Mouse (Mus musculus): ENCODE measurements around the gene Ptpre. TPM values are rescaled to one million over a fixed set of nuclear protein-coding genes. Genes with fewer than 3 reads are reported as not detected.

Ptpre gene
- polyA plus RNA-seq, 1 experiment from 2014 or later = 7.6 TPM

DNA sequence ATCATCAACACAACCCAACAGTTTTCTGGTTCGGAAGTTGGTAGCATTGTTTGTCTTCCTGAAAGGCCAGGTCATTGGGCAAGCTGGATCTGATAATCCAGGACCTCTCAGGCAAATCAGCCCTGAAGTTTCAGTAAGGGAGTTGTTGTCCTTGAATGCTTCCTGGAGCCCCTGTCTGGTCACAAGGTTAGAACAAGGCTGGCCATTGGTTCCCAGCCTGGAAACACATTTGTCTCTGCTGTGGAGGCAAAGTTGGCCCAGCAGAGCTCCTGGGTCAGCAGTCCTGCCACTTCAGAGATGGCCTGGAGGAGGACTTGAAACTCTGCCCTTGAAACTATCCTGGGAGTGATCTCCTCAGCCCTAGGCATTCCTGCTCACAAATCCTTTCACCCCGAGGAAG, 2.1 kb downstream of the Ptpre start:
- Histone ChIP-seq H3K4me2 (peak overlapping the region; percentile 91), H3K4me3 (0 out of 2 replicates have a peak overlapping the region, but pooled peaks have one; percentile 77), H3K36me3 (replicated peaks) (no peaks in the 10 kb centered on the region), H3K4me1 (peaks cover 6% of the 10 kb centered on the region), H3K9ac (no peak overlapping the region), H3K27ac (no peak overlapping the region), H3K27me3 (replicated peaks) (peaks cover 14% of the 10 kb centered on the region), H3K9me3 (no peaks in the 10 kb centered on the region)
- ATAC-seq (replicated peaks) = no peak
- WGBS = 80% methylated on average over 2 of the region's 2 CpGs

DNA sequence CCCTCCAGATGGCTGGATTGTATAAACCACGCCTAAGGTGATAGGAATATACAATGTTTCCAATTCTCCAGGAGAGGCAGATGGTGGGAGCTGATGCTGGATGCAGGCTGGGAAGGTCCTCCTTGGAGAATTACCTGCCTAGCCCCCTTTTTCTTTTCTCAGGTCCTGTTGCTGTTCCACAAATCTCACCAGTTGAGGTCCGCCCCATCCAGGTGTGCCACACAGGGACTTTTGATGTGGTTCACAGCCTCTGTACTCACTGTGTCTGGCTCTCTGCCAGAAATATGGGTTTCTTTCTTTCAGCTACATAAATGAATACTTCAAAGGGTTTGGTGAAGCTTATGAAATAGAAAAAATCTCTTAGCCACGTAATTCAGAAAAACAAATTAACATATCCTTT, 5.0 kb downstream of the Ptpre start:
- H3K4me2 ChIP-seq = no peak overlapping the region
- no peak overlapping the region for H3K9ac ChIP-seq
- peaks cover 6% of the 10 kb centered on the region for H3K4me1 ChIP-seq
- ATAC-seq (replicated peaks) = no peak
- no peak overlapping the region for H3K27ac ChIP-seq
- H3K27me3 ChIP-seq (replicated peaks) = peaks cover 14% of the 10 kb centered on the region
- no peak overlapping the region for H3K4me3 ChIP-seq
- 73% methylated on average over 3 of the region's 3 CpGs for WGBS
- H3K9me3 ChIP-seq = no peaks in the 10 kb centered on the region
- H3K36me3 ChIP-seq (replicated peaks) = no peaks in the 10 kb centered on the region

DNA sequence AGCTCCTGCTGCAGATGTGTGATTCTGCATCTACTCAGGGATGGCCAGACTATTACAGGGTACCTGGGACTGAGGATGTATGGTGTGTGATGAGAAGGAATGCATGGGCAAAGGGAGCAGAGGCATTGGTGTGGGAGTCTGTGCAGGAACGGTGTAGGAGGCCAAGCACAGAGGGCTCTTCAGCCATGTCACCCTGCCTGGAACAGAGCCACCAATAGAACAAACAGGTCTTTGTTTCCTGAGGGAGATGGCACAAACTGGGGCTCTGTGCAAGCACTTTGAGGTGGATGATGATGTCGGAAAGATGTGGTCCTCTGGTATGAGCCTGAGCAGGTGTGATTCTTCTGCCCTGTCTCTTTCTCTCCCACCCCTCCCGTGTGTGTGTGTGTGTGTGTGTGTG, 5.8 kb downstream of the Ptpre start:
- 63% methylated on average over 2 of the region's 3 CpGs for WGBS
- ATAC-seq (replicated peaks) = no peak
- no peak overlapping the region for H3K4me2 ChIP-seq
- no peaks in the 10 kb centered on the region for H3K9me3 ChIP-seq
- peaks cover 6% of the 10 kb centered on the region for H3K4me1 ChIP-seq
- H3K27me3 ChIP-seq (replicated peaks) = peaks cover 14% of the 10 kb centered on the region
- H3K4me3 ChIP-seq = no peak overlapping the region
- H3K9ac ChIP-seq = no peak overlapping the region
- no peaks in the 10 kb centered on the region for H3K36me3 ChIP-seq (replicated peaks)
- H3K27ac ChIP-seq = no peak overlapping the region

DNA sequence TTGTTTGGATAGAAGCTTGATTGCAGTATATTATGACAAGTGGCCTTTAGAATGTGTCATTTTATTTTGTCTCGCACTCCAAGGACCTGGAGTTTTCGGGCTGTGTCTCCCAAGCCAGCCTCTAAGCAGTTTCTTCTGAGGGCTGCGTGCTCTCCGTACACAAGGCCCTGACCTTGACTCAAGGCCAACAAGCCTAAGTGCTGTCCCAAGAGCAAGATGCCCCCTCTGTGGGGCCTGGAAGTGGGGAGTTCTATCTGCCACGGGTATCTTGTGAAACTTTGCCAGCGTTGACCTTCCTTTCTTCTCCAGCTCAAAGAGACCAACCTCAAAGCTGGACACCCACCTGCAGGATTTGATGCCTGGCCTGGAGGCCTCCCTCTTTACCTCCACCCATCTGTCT, 7.0 kb downstream of the Ptpre start:
- no peak for ATAC-seq (replicated peaks)
- 92% methylated on average over 6 of the region's 6 CpGs for WGBS
- H3K27me3 ChIP-seq (replicated peaks) = peaks cover 10% of the 10 kb centered on the region
- no peak overlapping the region for H3K4me3 ChIP-seq
- H3K27ac ChIP-seq = no peak overlapping the region
- no peak overlapping the region for H3K4me2 ChIP-seq
- H3K9me3 ChIP-seq = no peaks in the 10 kb centered on the region
- H3K4me1 ChIP-seq = peaks cover 3% of the 10 kb centered on the region; the same call in 1 of the 2 replicates
- H3K36me3 ChIP-seq (replicated peaks) = no peaks in the 10 kb centered on the region
- no peak overlapping the region for H3K9ac ChIP-seq

DNA sequence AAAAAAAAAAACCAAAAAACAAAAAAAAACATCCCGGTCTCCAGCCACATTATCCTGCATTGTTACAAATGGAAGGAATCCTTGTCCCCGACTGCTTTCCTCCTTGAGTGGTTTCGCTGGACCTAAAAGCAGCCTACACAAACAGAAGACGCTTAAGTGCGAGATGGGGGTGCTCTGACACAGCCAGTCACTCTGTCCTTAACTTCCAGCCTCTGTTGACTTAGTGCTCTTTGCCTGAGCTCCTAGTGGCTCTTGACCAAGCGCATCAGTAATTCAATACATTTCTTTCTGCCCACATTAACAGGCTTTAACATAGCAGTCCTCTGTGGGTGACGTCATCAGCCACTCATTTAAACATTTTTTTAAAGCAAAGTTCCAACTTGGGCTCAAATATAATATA, 8.7 kb downstream of the Ptpre start:
- Histone ChIP-seq H3K27me3 (replicated peaks) (0 out of 2 replicates have a peak, but pooled peaks cover under 1% of the 10 kb centered on the region), H3K9me3 (no peaks in the 10 kb centered on the region), H3K36me3 (replicated peaks) (no peaks in the 10 kb centered on the region), H3K27ac (no peak overlapping the region), H3K4me2 (no peak overlapping the region), H3K4me1 (peaks cover 3% of the 10 kb centered on the region; the same call in 1 of the 2 replicates), H3K9ac (no peak overlapping the region), H3K4me3 (no peak overlapping the region)
- no peak for ATAC-seq (replicated peaks)
- WGBS = 67% methylated on average over 7 of the region's 7 CpGs

DNA sequence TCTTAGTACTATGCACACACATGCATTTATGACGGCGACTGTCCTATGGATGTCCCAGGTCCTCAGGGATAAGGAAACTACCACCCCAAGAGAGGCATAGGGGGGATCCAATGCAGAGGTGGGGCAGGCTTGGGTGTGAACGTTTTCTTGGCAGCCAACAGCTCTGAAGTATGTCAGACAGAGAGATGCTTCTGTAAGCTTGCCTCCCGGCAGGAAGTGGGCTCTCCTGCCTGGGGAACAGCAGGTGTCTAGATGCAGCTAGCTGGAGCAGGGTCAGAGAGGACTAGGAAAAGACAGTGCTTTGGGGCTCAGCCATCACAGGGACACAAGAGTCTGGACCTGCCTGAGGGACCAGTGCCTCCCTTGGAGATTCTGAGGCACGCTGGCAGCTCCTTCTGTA, 9.2 kb downstream of the Ptpre start:
- H3K4me1 ChIP-seq = peaks cover 3% of the 10 kb centered on the region; the same call in 1 of the 2 replicates
- no peak for ATAC-seq (replicated peaks)
- H3K9ac ChIP-seq = no peak overlapping the region
- no peaks in the 10 kb centered on the region for H3K36me3 ChIP-seq (replicated peaks)
- H3K4me2 ChIP-seq = no peak overlapping the region
- no peaks in the 10 kb centered on the region for H3K9me3 ChIP-seq
- no peak overlapping the region for H3K27ac ChIP-seq
- no peaks in the 10 kb centered on the region for H3K27me3 ChIP-seq (replicated peaks)
- 66% methylated on average over 5 of the region's 5 CpGs for WGBS
- no peak overlapping the region for H3K4me3 ChIP-seq

DNA sequence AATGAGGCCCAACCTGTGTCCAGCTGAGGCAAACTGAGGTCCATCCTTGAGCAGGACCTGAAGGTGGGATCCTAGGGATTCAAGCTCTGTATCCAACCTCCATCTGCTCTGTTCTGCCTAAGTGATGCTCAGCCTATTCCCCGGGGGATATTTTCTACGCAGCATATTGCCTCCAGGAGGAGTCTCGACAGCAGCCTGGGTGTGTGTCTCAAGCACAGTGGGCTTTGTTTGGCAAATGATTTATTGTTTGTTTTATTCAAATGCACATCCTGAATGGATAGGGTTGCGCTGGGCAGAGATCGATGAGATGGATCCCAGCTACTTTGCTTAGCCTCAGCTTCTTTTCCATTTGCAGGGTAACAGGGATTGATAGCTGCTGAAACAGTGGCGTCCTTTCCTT, 11.2 kb downstream of the Ptpre start:
- Histone ChIP-seq H3K27me3 (replicated peaks) (no peaks in the 10 kb centered on the region), H3K9ac (no peak overlapping the region), H3K9me3 (no peaks in the 10 kb centered on the region), H3K4me2 (no peak overlapping the region), H3K4me1 (peaks cover 3% of the 10 kb centered on the region; the same call in 1 of the 2 replicates), H3K36me3 (replicated peaks) (no peaks in the 10 kb centered on the region), H3K4me3 (no peak overlapping the region), H3K27ac (no peak overlapping the region)
- 69% methylated on average over 6 of the region's 6 CpGs for WGBS
- ATAC-seq (replicated peaks) = no peak

DNA sequence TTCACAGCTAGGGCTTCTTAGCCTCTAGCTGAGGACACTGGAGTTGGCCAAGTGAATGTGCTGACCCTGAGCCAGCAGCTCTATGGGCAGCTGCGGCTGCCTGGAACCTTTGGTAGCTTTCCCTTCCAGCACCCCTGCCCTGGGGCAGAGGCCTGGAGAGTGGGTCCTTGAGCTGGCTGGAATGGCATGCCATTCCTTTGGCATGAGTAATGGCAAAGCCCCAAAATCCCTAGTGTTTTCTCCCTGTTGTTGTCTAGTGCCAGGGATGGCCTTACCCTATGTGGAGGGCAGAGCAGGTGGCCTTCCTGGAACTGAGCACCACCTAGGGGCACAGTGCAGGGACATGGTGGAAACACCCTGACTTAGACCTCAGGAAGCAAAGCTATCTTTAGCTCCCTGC, 14.3 kb downstream of the Ptpre start:
- ATAC-seq (replicated peaks) = no peak
- H3K9me3 ChIP-seq = no peaks in the 10 kb centered on the region
- 75% methylated on average over 1 of the region's 1 CpGs for WGBS
- peaks cover 3% of the 10 kb centered on the region; the same call in 1 of the 2 replicates for H3K4me1 ChIP-seq
- H3K4me3 ChIP-seq = no peak overlapping the region
- no peak overlapping the region for H3K27ac ChIP-seq
- H3K9ac ChIP-seq = no peak overlapping the region
- 0 out of 2 replicates have a peak, but pooled peaks cover 2% of the 10 kb centered on the region for H3K27me3 ChIP-seq (replicated peaks)
- H3K36me3 ChIP-seq (replicated peaks) = no peaks in the 10 kb centered on the region
- no peak overlapping the region for H3K4me2 ChIP-seq

DNA sequence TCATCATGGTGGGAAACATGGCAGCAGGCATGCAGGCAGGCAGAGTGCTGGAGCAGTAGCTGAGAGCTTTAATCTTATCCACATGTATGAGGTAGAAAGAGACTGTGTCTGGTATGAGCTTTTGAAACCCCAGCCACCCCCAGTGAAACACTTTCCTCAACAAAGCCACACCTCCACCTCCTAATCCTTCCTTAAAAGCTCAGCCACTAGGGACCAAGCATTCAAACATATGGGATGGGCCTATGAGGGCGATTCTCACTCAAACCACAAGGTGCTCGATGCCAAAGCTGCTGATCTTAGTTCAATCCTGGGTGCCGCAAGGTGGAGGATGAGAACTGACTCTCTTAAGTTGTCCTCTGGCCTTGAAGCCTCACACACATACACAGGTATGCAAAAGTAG, 16.3 kb downstream of the Ptpre start:
- no peak overlapping the region for H3K9ac ChIP-seq
- H3K27me3 ChIP-seq (replicated peaks) = 0 out of 2 replicates have a peak, but pooled peaks cover 2% of the 10 kb centered on the region
- no peaks in the 10 kb centered on the region for H3K9me3 ChIP-seq
- H3K27ac ChIP-seq = no peak overlapping the region
- no peak for ATAC-seq (replicated peaks)
- no peak overlapping the region for H3K4me3 ChIP-seq
- H3K4me2 ChIP-seq = no peak overlapping the region
- 80% methylated on average over 3 of the region's 3 CpGs for WGBS
- H3K4me1 ChIP-seq = no peaks in the 10 kb centered on the region
- H3K36me3 ChIP-seq (replicated peaks) = no peaks in the 10 kb centered on the region

DNA sequence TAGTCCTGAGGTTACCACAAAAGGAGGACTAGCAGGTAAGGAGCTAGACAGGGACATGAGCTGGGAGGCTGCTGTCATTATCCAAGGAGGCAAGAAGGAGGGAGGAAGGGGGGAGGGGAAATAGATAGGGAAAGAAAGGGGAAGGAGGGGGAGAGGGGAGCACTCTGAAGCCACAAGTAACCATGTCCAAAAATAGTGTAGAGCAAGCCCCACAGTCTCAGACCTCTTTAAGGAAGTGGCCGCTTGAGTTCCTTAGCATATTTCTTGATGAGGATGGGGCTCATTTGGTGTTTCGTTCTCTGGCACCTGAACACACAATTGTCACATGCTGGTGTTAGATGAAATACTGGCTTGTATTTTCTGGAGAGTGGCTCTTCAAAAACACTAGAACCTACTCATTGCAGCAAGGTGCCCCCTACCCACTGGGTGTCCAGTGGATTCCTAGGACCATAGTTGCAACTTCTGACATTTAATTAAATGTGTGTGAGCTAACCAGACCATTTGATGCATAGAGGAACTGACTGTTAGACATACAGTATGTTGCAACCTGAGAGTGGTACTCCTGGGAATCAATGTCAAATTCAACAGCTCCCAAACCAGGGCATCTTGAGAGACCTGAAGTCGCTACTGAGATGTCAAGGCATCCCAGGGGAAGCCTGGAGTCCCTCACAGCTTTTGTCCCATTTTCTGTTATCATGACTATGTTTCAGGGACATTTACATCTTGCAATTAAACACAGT, 19.6 kb downstream of the Ptpre start:
- Histone ChIP-seq H3K9ac (no peak overlapping the region), H3K27me3 (replicated peaks) (0 out of 2 replicates have a peak, but pooled peaks cover 2% of the 10 kb centered on the region), H3K9me3 (no peaks in the 10 kb centered on the region), H3K27ac (no peak overlapping the region), H3K4me2 (no peak overlapping the region), H3K4me1 (no peaks in the 10 kb centered on the region), H3K36me3 (replicated peaks) (no peaks in the 10 kb centered on the region), H3K4me3 (no peak overlapping the region)
- ATAC-seq (replicated peaks) = no peak
- 86% methylated on average over 3 of the region's 3 CpGs for WGBS

DNA sequence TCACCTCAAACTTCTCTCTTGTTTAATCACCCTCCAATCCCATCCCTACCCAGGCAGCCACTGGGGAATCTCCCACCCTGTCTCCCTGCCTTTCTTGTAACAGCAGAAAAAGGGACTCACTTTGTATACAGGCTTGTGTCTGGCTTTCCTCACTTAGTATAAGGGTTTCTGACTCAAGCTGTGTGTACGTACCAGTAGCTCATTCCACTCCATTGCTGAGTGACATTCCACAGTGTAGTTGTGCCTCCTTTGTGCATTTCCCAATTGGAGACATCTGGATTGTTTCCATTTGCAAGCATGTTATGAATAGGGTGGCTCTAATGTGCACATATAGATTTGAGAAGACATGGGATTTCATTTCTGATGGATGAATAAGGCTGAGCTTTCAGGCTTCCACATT, 23.0 kb downstream of the Ptpre start:
- H3K4me3 ChIP-seq = no peak overlapping the region
- H3K36me3 ChIP-seq (replicated peaks) = no peaks in the 10 kb centered on the region
- H3K4me1 ChIP-seq = peaks cover 2% of the 10 kb centered on the region; the same call in 1 of the 2 replicates
- no peak overlapping the region for H3K4me2 ChIP-seq
- ATAC-seq (replicated peaks) = no peak
- WGBS = 84% methylated on average over 1 of the region's 1 CpGs
- H3K27ac ChIP-seq = no peak overlapping the region
- H3K9me3 ChIP-seq = no peaks in the 10 kb centered on the region
- H3K27me3 ChIP-seq (replicated peaks) = 0 out of 2 replicates have a peak, but pooled peaks cover 2% of the 10 kb centered on the region
- no peak overlapping the region for H3K9ac ChIP-seq

DNA sequence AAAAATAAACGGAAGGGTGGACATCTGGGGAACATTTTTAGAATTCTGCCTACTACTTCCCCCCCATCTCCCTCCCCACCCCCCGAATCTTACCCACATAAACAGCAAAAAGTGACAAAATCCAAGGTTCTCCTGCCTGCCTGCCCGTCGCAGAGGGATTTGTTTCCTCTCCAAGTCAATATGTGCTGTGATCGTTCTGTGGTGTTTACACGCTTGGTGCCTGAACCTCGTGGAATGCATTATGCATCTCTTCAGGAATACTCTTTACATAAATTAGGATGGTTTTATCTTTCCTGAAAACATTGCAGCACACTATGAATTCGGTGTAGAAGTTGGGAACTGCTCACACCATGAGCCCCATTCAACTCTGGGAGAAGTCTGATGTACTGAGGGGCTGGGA, 26.7 kb downstream of the Ptpre start:
- Histone ChIP-seq H3K27ac (no peak overlapping the region), H3K36me3 (replicated peaks) (no peaks in the 10 kb centered on the region), H3K27me3 (replicated peaks) (no peaks in the 10 kb centered on the region), H3K4me2 (no peak overlapping the region), H3K9ac (no peak overlapping the region), H3K9me3 (no peaks in the 10 kb centered on the region), H3K4me3 (no peak overlapping the region), H3K4me1 (peaks cover 2% of the 10 kb centered on the region; the same call in 1 of the 2 replicates)
- no peak for ATAC-seq (replicated peaks)
- WGBS = 63% methylated on average over 8 of the region's 8 CpGs

DNA sequence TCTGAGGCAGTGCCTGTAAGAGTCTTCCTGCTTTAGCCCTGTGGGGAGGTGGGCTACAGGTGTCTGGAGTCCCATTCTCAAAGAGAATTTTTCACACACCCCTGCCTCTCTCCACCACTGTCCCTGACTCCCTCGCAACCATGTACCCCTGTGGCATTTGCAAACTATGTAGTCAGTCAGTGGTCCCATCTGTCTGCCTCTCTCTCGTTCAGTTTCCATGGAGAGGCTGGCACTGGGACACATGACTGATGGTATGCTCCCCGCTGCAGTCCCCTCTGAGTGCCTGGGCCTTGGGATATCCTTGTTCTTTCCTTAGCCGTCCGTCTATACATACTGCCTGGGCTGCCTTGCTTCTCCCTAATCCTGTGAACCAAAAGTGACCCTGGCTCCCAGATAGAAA, 28.7 kb downstream of the Ptpre start:
- H3K4me3 ChIP-seq = no peak overlapping the region
- no peak overlapping the region for H3K27ac ChIP-seq
- ATAC-seq (replicated peaks) = no peak
- no peak overlapping the region for H3K4me2 ChIP-seq
- peaks cover 2% of the 10 kb centered on the region; the same call in 1 of the 2 replicates for H3K4me1 ChIP-seq
- no peak overlapping the region for H3K9ac ChIP-seq
- no peaks in the 10 kb centered on the region for H3K36me3 ChIP-seq (replicated peaks)
- 72% methylated on average over 5 of the region's 5 CpGs for WGBS
- no peaks in the 10 kb centered on the region for H3K9me3 ChIP-seq
- no peaks in the 10 kb centered on the region for H3K27me3 ChIP-seq (replicated peaks)

Data from midbrain, embryonic 15.5 days (tissue).